Mouse (Mus musculus): ENCODE measurements around the gene Lce1a2. TPM values are rescaled to one million over a fixed set of nuclear protein-coding genes. Genes with fewer than 3 reads are reported as not detected.

Lce1a2 gene
- polyA plus RNA-seq, 1 experiment from 2014 or later: 632 TPM

GRCm38 (mm10) chr3:92637745-92638652 is 32.1 kb downstream of the Lce1a2 start:
- no peaks in the 10 kb centered on the region for H3K36me3 ChIP-seq (ENCODE audit: control insufficient read depth, insufficient read depth, low read length)
- H3K9ac ChIP-seq (ENCODE audit: low read length): no peak overlapping the region
- H3K27me3 ChIP-seq (ENCODE audit: control insufficient read depth, insufficient read depth, low read length): no peaks in the 10 kb centered on the region
- whole genome bisulfite sequencing: 38% methylated on average over 1 of the region's 1 CpGs
- H3K4me1 ChIP-seq (replicated peaks; ENCODE audit: control insufficient read depth, insufficient read depth): no peaks in the 10 kb centered on the region
- H3K4me2 ChIP-seq (replicated peaks; ENCODE audit: low read depth): no peak overlapping the region
- no peak overlapping the region for H3K27ac ChIP-seq (replicated peaks)
- no peak overlapping the region for H3K4me3 ChIP-seq (ENCODE audit: low read depth, low read length)
- TF ChIP-seq EP300 (optimal IDR thresholded peaks at IDR 0.05): no peak
- no peak for TF ChIP-seq CTCF (IDR thresholded peaks at IDR 0.05; ENCODE audit: low read depth)
- DNase-seq (ENCODE audit: low spot score) (no peak), ATAC-seq (ENCODE audit: low FRiP score, low TSS enrichment) (no peak)
- H3K9me3 ChIP-seq (ENCODE audit: control insufficient read depth, low read length): no peaks in the 10 kb centered on the region

GRCm38 (mm10) chr3:92621560-92621959 is 48.6 kb downstream of the Lce1a2 start, which contains the start of gene Lce6a:
Gene Lce6a (minus strand): TSS chr3:92621660.
- no peaks in the 10 kb centered on the region for H3K36me3 ChIP-seq (ENCODE audit: control insufficient read depth, insufficient read depth, low read length)
- H3K9me3 ChIP-seq (ENCODE audit: control insufficient read depth, low read length): no peaks in the 10 kb centered on the region
- ATAC-seq (ENCODE audit: low FRiP score, low TSS enrichment): no peak
- H3K27ac ChIP-seq (replicated peaks): no peak within 1 kb of the TSS
- H3K4me3 ChIP-seq (ENCODE audit: low read depth, low read length): no peak within 1 kb of the TSS
- no peak within 1 kb of the TSS for H3K4me2 ChIP-seq (replicated peaks; ENCODE audit: low read depth)
- no peak within 1 kb of the TSS for H3K9ac ChIP-seq (ENCODE audit: low read length)
- DNase-seq (ENCODE audit: low spot score): no peak
- H3K4me1 ChIP-seq (replicated peaks; ENCODE audit: control insufficient read depth, insufficient read depth): no peaks in the 10 kb centered on the region
- no peak for TF ChIP-seq EP300 (optimal IDR thresholded peaks at IDR 0.05)
- TF ChIP-seq CTCF (IDR thresholded peaks at IDR 0.05; ENCODE audit: low read depth): no peak
- H3K27me3 ChIP-seq (ENCODE audit: control insufficient read depth, insufficient read depth, low read length): no peaks in the 10 kb centered on the region
- 52% methylated on average over 2 of the region's 2 CpGs for WGBS

Other genes with a start within 250 kb of the Lce1a2 start
- 10.3 and 10.6 TPM in 2 replicates for gene Gm9774, start 240.9 kb downstream of the Lce1a2 start, polyA plus RNA-seq (2015; fragmentation: Nextera tagmentation; extraction: Ambion mirVana)
- gene Sprr2k, start 237.7 kb downstream of the Lce1a2 start, polyA plus RNA-seq (2015; fragmentation: Nextera tagmentation; extraction: Ambion mirVana): 8.3 and 9.2 TPM in 2 replicates
- 17.1 and 19.3 TPM in 2 replicates for gene Sprr1b, start 231.5 kb downstream of the Lce1a2 start, polyA plus RNA-seq (2015; fragmentation: Nextera tagmentation; extraction: Ambion mirVana)
- gene Sprr3, start 211.6 kb downstream of the Lce1a2 start, polyA plus RNA-seq (2015; fragmentation: Nextera tagmentation; extraction: Ambion mirVana): 1,930 and 1,986 TPM in 2 replicates
- 1,567 and 1,571 TPM in 2 replicates for gene Sprr1a, start 184.4 kb downstream of the Lce1a2 start, polyA plus RNA-seq (2015; fragmentation: Nextera tagmentation; extraction: Ambion mirVana)
- 1.3 and 1.5 TPM in 2 replicates for gene Sprr4, start 169.8 kb downstream of the Lce1a2 start, polyA plus RNA-seq (2015; fragmentation: Nextera tagmentation; extraction: Ambion mirVana)
- gene 2310046K23Rik, start 135.8 kb downstream of the Lce1a2 start, polyA plus RNA-seq (2015; fragmentation: Nextera tagmentation; extraction: Ambion mirVana): not detected in 2 replicates
- 16.6 and 21.1 TPM in 2 replicates for gene Ivl, start 96.6 kb downstream of the Lce1a2 start, polyA plus RNA-seq (2015; fragmentation: Nextera tagmentation; extraction: Ambion mirVana)
- gene Smcp, start 81.3 kb downstream of the Lce1a2 start, polyA plus RNA-seq (2015; fragmentation: Nextera tagmentation; extraction: Ambion mirVana): not detected in 2 replicates
- gene 2210017I01Rik, start 62.8 kb downstream of the Lce1a2 start, polyA plus RNA-seq (2015; fragmentation: Nextera tagmentation; extraction: Ambion mirVana): 22.8 and 26.7 TPM in 2 replicates
- gene Lce6a, start 48.7 kb downstream of the Lce1a2 start, polyA plus RNA-seq (2015; fragmentation: Nextera tagmentation; extraction: Ambion mirVana): 98.3 and 102 TPM in 2 replicates
- 401 and 429 TPM in 2 replicates for gene Lce1a1, start 22.0 kb downstream of the Lce1a2 start, polyA plus RNA-seq (2015; fragmentation: Nextera tagmentation; extraction: Ambion mirVana)
- gene Lce1b, start 13.4 kb downstream of the Lce1a2 start, polyA plus RNA-seq (2015; fragmentation: Nextera tagmentation; extraction: Ambion mirVana): 116 and 135 TPM in 2 replicates
- 673 and 689 TPM in 2 replicates for gene Lce1c, start 8.9 kb upstream of the Lce1a2 start, polyA plus RNA-seq (2015; fragmentation: Nextera tagmentation; extraction: Ambion mirVana)
- gene Lce1d, start 16.9 kb upstream of the Lce1a2 start, polyA plus RNA-seq (2015; fragmentation: Nextera tagmentation; extraction: Ambion mirVana): 199 and 223 TPM in 2 replicates
- gene Lce1e, start 38.8 kb upstream of the Lce1a2 start, polyA plus RNA-seq (2015; fragmentation: Nextera tagmentation; extraction: Ambion mirVana): 326 and 341 TPM in 2 replicates
- gene Lce1f, start 50.0 kb upstream of the Lce1a2 start, polyA plus RNA-seq (2015; fragmentation: Nextera tagmentation; extraction: Ambion mirVana): 468 and 478 TPM in 2 replicates
- gene Gm38119, start 68.8 kb upstream of the Lce1a2 start, polyA plus RNA-seq (2015; fragmentation: Nextera tagmentation; extraction: Ambion mirVana): 11.4 and 14.1 TPM in 2 replicates
- 307 and 309 TPM in 2 replicates for gene Lce1g, start 82.0 kb upstream of the Lce1a2 start, polyA plus RNA-seq (2015; fragmentation: Nextera tagmentation; extraction: Ambion mirVana)
- gene Lce1h, start 94.8 kb upstream of the Lce1a2 start, polyA plus RNA-seq (2015; fragmentation: Nextera tagmentation; extraction: Ambion mirVana): 249 and 251 TPM in 2 replicates
- gene Lce1i, start 108.6 kb upstream of the Lce1a2 start, polyA plus RNA-seq (2015; fragmentation: Nextera tagmentation; extraction: Ambion mirVana): 369 and 377 TPM in 2 replicates
- 175 and 184 TPM in 2 replicates for gene Lce1j, start 120.2 kb upstream of the Lce1a2 start, polyA plus RNA-seq (2015; fragmentation: Nextera tagmentation; extraction: Ambion mirVana)
- gene Lce1k, start 137.6 kb upstream of the Lce1a2 start, polyA plus RNA-seq (2015; fragmentation: Nextera tagmentation; extraction: Ambion mirVana): 86.3 and 98.5 TPM in 2 replicates
- 108 and 133 TPM in 2 replicates for gene Kprp, start 156.9 kb upstream of the Lce1a2 start, polyA plus RNA-seq (2015; fragmentation: Nextera tagmentation; extraction: Ambion mirVana)
- gene Lce1l, start 181.0 kb upstream of the Lce1a2 start, polyA plus RNA-seq (2015; fragmentation: Nextera tagmentation; extraction: Ambion mirVana): 247 and 250 TPM in 2 replicates
- 30.7 and 33.6 TPM in 2 replicates for gene 2310050C09Rik, start 199.9 kb upstream of the Lce1a2 start, polyA plus RNA-seq (2015; fragmentation: Nextera tagmentation; extraction: Ambion mirVana)

All from stomach, postnatal 0 days (tissue).